Mouse (Mus musculus) limb, embryonic 14.5 days (tissue): ENCODE results near the gene Astn2. TPM values are rescaled to one million over a fixed set of nuclear protein-coding genes. Genes with fewer than 3 reads are reported as not detected.

Experiments
- ATAC-seq: fragments of 200-750 bp; cut with Nextera tagmentation; 2 replicates; pipeline ENCODE4 v1.8.0; 2017; ENCODE audit warnings: low read depth, moderate number of reproducible peaks, moderate TSS enrichment; ENCODE audit not compliant: low FRiP score
- DNase-seq: peaks from one replicate; pipeline ENCODE4 v3.0.0-alpha.2; 2015; ENCODE audit warnings: low spot score
- H3K27ac ChIP-seq: fragments of 300-500 bp; sonication (generic); replicated peaks from 2 replicates; pipeline ENCODE4 v1.5.1; 2014; ENCODE audit warnings: low read depth, mild to moderate bottlenecking, low read length, moderate library complexity, mixed read lengths
- H3K27me3 ChIP-seq: fragments of 300-500 bp; sonication (generic); 2 replicates; pipeline ENCODE4 v1.6.1; 2014; ENCODE audit warnings: low read length, mixed read lengths; ENCODE audit not compliant: control insufficient read depth, insufficient read depth
- H3K36me3 ChIP-seq: fragments of 300-500 bp; sonication (generic); 2 replicates; pipeline ENCODE4 v1.6.1; 2014; ENCODE audit warnings: mild to moderate bottlenecking, low read length, moderate library complexity, mixed read lengths; ENCODE audit not compliant: control insufficient read depth, insufficient read depth
- H3K4me1 ChIP-seq: fragments of 300-500 bp; sonication (generic); 2 replicates; pipeline ENCODE4 v1.6.1; 2014; ENCODE audit warnings: antibody characterized with exemption, low read length, mixed read lengths; ENCODE audit not compliant: control insufficient read depth, insufficient read depth
- H3K4me2 ChIP-seq: fragments of 300-500 bp; sonication (generic); replicated peaks from 2 replicates; pipeline ENCODE4 v1.6.1; 2014; ENCODE audit warnings: low read depth, mild to moderate bottlenecking, low read length, moderate library complexity; ENCODE audit not compliant: severe bottlenecking
- H3K4me3 ChIP-seq: fragments of 300-500 bp; sonication (generic); replicated peaks from 2 replicates; pipeline ENCODE4 v1.5.1; 2014; ENCODE audit warnings: low read length
- H3K9ac ChIP-seq: fragments of 300-500 bp; sonication (generic); 2 replicates; pipeline ENCODE4 v1.6.1; 2014; ENCODE audit warnings: mild to moderate bottlenecking, low read depth, low read length, moderate library complexity; ENCODE audit not compliant: severe bottlenecking
- H3K9me3 ChIP-seq: fragments of 300-500 bp; sonication (generic); 2 replicates; pipeline ENCODE4 v1.6.1; 2016; ENCODE audit warnings: low read length; ENCODE audit not compliant: control insufficient read depth
- POLR2A ChIP-seq: fragments of 200-500 bp; IDR thresholded peaks from 2 replicates; pipeline ENCODE4 v1.8.0; 2012; ENCODE audit warnings: inconsistent platforms, mild to moderate bottlenecking, moderate library complexity, borderline replicate concordance; ENCODE audit not compliant: insufficient read depth, insufficient read length; ENCODE audit errors: extremely low read depth
- WGBS: fragments of 180-500 bp; shearing (Covaris S2); extraction: QIAGEN DNeasy Blood & Tissue Kit; methylation state at CpG from one replicate; pipeline ENCODE4 v1.1.7; 2014; 5-methylcytosine and 5-hydroxymethylcytosine counted together
- polyA plus RNA-seq, 2 experiments: library from polyadenylated mRNA; depleted of rRNA in 1 of 2; stranded (reverse) in 1 of 2; unstranded in 1 of 2; fragments of >200 nt; fragmentation: Nextera tagmentation in 1 of 2; extraction: Ambion mirVana in 1 of 2; gene quantifications; 2 replicates each; pipeline versions ENCODE4 v1.2.1 to v1.2.3; 2012 to 2014

The Astn2 gene
- polyA plus RNA-seq, 2 experiments = 1.6 to 8.7 TPM

GRCm38 (mm10) chr4:66248521-66248920 lies 155.9 kb downstream of the Astn2 start:
- ATAC-seq (no peak), DNase-seq (no peak)
- H3K4me3 ChIP-seq = no peak overlapping the region
- H3K36me3 ChIP-seq = no peaks in the 10 kb centered on the region
- no peak for TF ChIP-seq POLR2A
- WGBS = 25% methylated on average over 8 of the region's 8 CpGs
- H3K4me2 ChIP-seq = no peak overlapping the region
- no peaks in the 10 kb centered on the region for H3K27me3 ChIP-seq
- no peak overlapping the region for H3K27ac ChIP-seq
- no peaks in the 10 kb centered on the region for H3K9me3 ChIP-seq
- no peak overlapping the region for H3K9ac ChIP-seq
- H3K4me1 ChIP-seq = peaks cover 3% of the 10 kb centered on the region; the same call in 1 of the 2 replicates

GRCm38 (mm10) chr4:66242683-66243082 lies 161.7 kb downstream of the Astn2 start:
- Histone ChIP-seq H3K4me3 (no peak overlapping the region), H3K9me3 (no peaks in the 10 kb centered on the region), H3K9ac (no peak overlapping the region), H3K4me1 (no peaks in the 10 kb centered on the region), H3K4me2 (no peak overlapping the region), H3K27me3 (no peaks in the 10 kb centered on the region), H3K36me3 (no peaks in the 10 kb centered on the region), H3K27ac (no peak overlapping the region)
- ATAC-seq (0 out of 2 replicates have a peak, but pooled peaks have one; percentile 37), DNase-seq (peak; percentile 36)
- no peak for TF ChIP-seq POLR2A

- Histone ChIP-seq H3K36me3 (no peaks in the 10 kb centered on the region), H3K9ac (no peak overlapping the region), H3K9me3 (no peaks in the 10 kb centered on the region), H3K4me3 (no peak overlapping the region), H3K27me3 (no peaks in the 10 kb centered on the region), H3K27ac (no peak overlapping the region), H3K4me2 (no peak overlapping the region), H3K4me1 (no peaks in the 10 kb centered on the region)
- DNase-seq = no peak
- 53% methylated on average over 3 of the region's 3 CpGs for WGBS
- no peak for ATAC-seq
- TF ChIP-seq POLR2A = no peak
Measured at GRCm38 (mm10) chr4:66232799-66233198, 171.6 kb downstream of the Astn2 start.

GRCm38 (mm10) chr4:66232350-66232749 lies 172.1 kb downstream of the Astn2 start:
- Histone ChIP-seq H3K4me3 (no peak overlapping the region), H3K36me3 (no peaks in the 10 kb centered on the region), H3K27me3 (no peaks in the 10 kb centered on the region), H3K27ac (no peak overlapping the region), H3K4me1 (no peaks in the 10 kb centered on the region), H3K9ac (no peak overlapping the region), H3K9me3 (no peaks in the 10 kb centered on the region), H3K4me2 (no peak overlapping the region)
- TF ChIP-seq POLR2A = no peak
- ATAC-seq = no peak
- DNase-seq = peak; percentile 15
- 22% methylated on average over 2 of the region's 2 CpGs for WGBS

GRCm38 (mm10) chr4:66230735-66231134 lies 173.7 kb downstream of the Astn2 start:
- Histone ChIP-seq H3K4me1 (no peaks in the 10 kb centered on the region), H3K9me3 (no peaks in the 10 kb centered on the region), H3K4me3 (no peak overlapping the region), H3K27ac (no peak overlapping the region), H3K27me3 (no peaks in the 10 kb centered on the region), H3K36me3 (no peaks in the 10 kb centered on the region), H3K9ac (no peak overlapping the region), H3K4me2 (no peak overlapping the region)
- 86% methylated on average over 4 of the region's 4 CpGs for WGBS
- DNase-seq (no peak), ATAC-seq (no peak)
- TF ChIP-seq POLR2A = no peak
